In the genomic region with DNA sequence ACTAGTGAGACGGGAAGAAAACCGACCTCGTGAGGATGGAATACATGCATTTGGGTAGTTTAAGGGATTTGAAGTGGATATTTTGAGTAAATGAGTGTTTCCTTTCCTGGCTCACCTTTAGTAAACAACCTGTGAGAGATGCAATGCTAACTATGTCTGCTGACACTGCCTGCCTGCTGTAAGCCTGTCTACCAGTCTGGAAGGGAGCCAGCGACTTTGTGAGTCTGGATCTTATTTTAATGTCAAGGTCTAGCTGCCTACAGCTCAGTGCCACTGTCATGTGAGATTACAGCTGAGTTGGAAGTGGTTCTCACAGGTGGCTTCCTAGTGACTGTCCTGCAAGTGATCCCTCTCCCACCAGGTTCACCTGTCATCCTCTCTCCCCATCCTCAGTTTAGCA, we compare ENCODE assay signal across 25 mouse cellular contexts. TPM values are rescaled to one million over a fixed set of nuclear protein-coding genes. Genes with fewer than 3 reads are reported as not detected.
A peak's percentile ranks its signal among the peaks of the same experiment; 100 is the strongest.
DNase-seq lines count a peak whose midpoint lies in the region; ATAC-seq lines count a peak whose summit lies in the region.
"Had no signal": no experiment of that assay in that cellular context is flagged by ENCODE, and none has a peak within 500 bp of the region (broad histone marks: within the 10 kb centered on the region; RNA-seq: fewer than 3 reads in every experiment).

No protein-coding gene starts in this region.

- H3K4me3 ChIP-seq in embryonic facial prominence, embryonic 14.5 days (ENCODE audit: low read depth, low read length): no peak overlapping the region
- H3K4me3 ChIP-seq in embryonic facial prominence, embryonic 10.5 days: no peak overlapping the region
- H3K4me3 ChIP-seq: embryonic facial prominence, embryonic 13.5 days; forebrain, embryonic 10.5 days; forebrain, embryonic 13.5 days; heart, adult 2 months; heart, embryonic 10.5 days had no signal

- peaks cover 18% of the 10 kb centered on the region for H3K4me1 ChIP-seq in embryonic facial prominence, embryonic 14.5 days (ENCODE audit: control insufficient read depth, insufficient read depth, low read length)
- no peaks in the 10 kb centered on the region; the same call in 1 of the 2 replicates for H3K4me1 ChIP-seq in embryonic facial prominence, embryonic 10.5 days

- no peak overlapping the region for H3K27ac ChIP-seq in embryonic facial prominence, embryonic 14.5 days (replicated peaks; ENCODE audit: low read depth, low read length)
- no peak overlapping the region for H3K27ac ChIP-seq in embryonic facial prominence, embryonic 10.5 days (replicated peaks)
- H3K27ac ChIP-seq: forebrain, embryonic 10.5 days; forebrain, embryonic 13.5 days; heart, adult 2 months; heart, embryonic 10.5 days; hindbrain, embryonic 14.5 days; hindbrain, postnatal 0 days had no signal

- H3K27me3 ChIP-seq in embryonic facial prominence, embryonic 14.5 days (replicated peaks; ENCODE audit: control insufficient read depth, insufficient read depth, low read length): no peaks in the 10 kb centered on the region; the same call in 1 of the 2 replicates
- no peaks in the 10 kb centered on the region for H3K27me3 ChIP-seq in embryonic facial prominence, embryonic 10.5 days (replicated peaks; ENCODE audit: low read depth, poor library complexity, severe bottlenecking)
- H3K27me3 ChIP-seq: embryonic facial prominence, embryonic 13.5 days; forebrain, embryonic 13.5 days had no signal

- ATAC-seq in embryonic facial prominence, embryonic 14.5 days (ENCODE audit: low read depth): no peak
- no peak for ATAC-seq in frontal cortex, adult (ENCODE audit: low TSS enrichment)
- ATAC-seq: activated CD4-positive, CD25-positive, alpha-beta regulatory T cell, adult 4 months; forebrain, embryonic 13.5 days; forebrain, embryonic 16.5 days; hindbrain, postnatal 0 days; inflammation-experienced regulatory T-cells, adult 6 months; intestine, embryonic 16.5 days had no signal

- H3K36me3 ChIP-seq in embryonic facial prominence, embryonic 14.5 days (ENCODE audit: control insufficient read depth, insufficient read depth, low read length): no peaks in the 10 kb centered on the region
- H3K36me3 ChIP-seq in embryonic facial prominence, embryonic 10.5 days (replicated peaks): no peaks in the 10 kb centered on the region
- H3K36me3 ChIP-seq: embryonic facial prominence, embryonic 13.5 days; forebrain, embryonic 10.5 days; heart, embryonic 10.5 days had no signal

- DNase-seq in embryonic facial prominence, embryonic 14.5 days (ENCODE audit: low spot score): peak; percentile 61
- DNase-seq in embryonic facial prominence, embryonic 10.5 days (ENCODE audit: low spot score): no peak
- DNase-seq in adrenal gland, adult (ENCODE audit: inconsistent age in 2 of 2, low spot score in 1 of 2): peak; percentile 81 to 92
- peak; percentile 75 for DNase-seq in adrenal gland, adult 8-10 months
- peak; percentile 70 for DNase-seq in adrenal gland, postnatal 25 days
- DNase-seq in thymus, postnatal 36 days: no peak
- no peak for DNase-seq in left cerebral cortex, adult 8-10 months (ENCODE audit: low spot score in 2 of 2)
- DNase-seq: cerebellum, adult 11 months; cerebellum, adult 2 months; cerebellum, adult 9-11 months; cerebellum, postnatal 25 days; gastrocnemius, postnatal 25 days; heart, adult 2 months; kidney, adult 18-20 months had no signal

- WGBS in embryonic facial prominence, embryonic 14.5 days: 83% methylated on average over 4 of the region's 4 CpGs
- WGBS in embryonic facial prominence, embryonic 10.5 days: 86% methylated on average over 4 of the region's 4 CpGs

- H3K9me3 ChIP-seq in embryonic facial prominence, embryonic 14.5 days (ENCODE audit: control insufficient read depth, low read length): no peaks in the 10 kb centered on the region
- H3K9me3 ChIP-seq in embryonic facial prominence, embryonic 10.5 days: no peaks in the 10 kb centered on the region
- H3K9me3 ChIP-seq: embryonic facial prominence, embryonic 13.5 days; forebrain, embryonic 10.5 days; forebrain, embryonic 13.5 days; heart, embryonic 10.5 days had no signal

- no peak overlapping the region for H3K4me2 ChIP-seq in embryonic facial prominence, embryonic 14.5 days (ENCODE audit: low read depth, low read length)
- H3K4me2 ChIP-seq: embryonic facial prominence, embryonic 13.5 days; forebrain, embryonic 13.5 days; hindbrain, embryonic 14.5 days had no signal

- no peak overlapping the region for H3K9ac ChIP-seq in embryonic facial prominence, embryonic 14.5 days (ENCODE audit: low read depth, low read length)
- H3K9ac ChIP-seq: embryonic facial prominence, embryonic 13.5 days; forebrain, embryonic 13.5 days; hindbrain, embryonic 14.5 days had no signal

RNA-seq across cellular contexts. Expression of gene Knop1, which starts 48.5 kb away (rescaled TPM):
- 74.2 and 83.4 TPM in 2 replicates for polyA plus RNA-seq in embryonic facial prominence, embryonic 14.5 days (2014; fragmentation: Nextera tagmentation; extraction: Ambion mirVana)
- 161 and 162 TPM in 2 replicates for polyA plus RNA-seq in embryonic facial prominence, embryonic 10.5 days (2016; fragmentation: Nextera tagmentation; extraction: Ambion mirVana)
- 10 to 100 TPM; 37.9 to 71.5 (median 56.6) TPM for total RNA-seq in adrenal gland, adult 8-10 months (2022)
- 63.8 and 70.1 TPM in 2 replicates for total RNA-seq in adrenal gland, postnatal 25 days (2021)
- 10 to 100 TPM; 16.7 to 29.3 (median 22.5) TPM for total RNA-seq in left cerebral cortex, adult 8-10 months (2022)

RNA-seq across cellular contexts. Expression of gene Iqck, which starts 49.0 kb away (rescaled TPM):
- 3.2 and 4.5 TPM in 2 replicates for polyA plus RNA-seq in embryonic facial prominence, embryonic 14.5 days (2014; fragmentation: Nextera tagmentation; extraction: Ambion mirVana)
- 2.7 and 3.1 TPM in 2 replicates for polyA plus RNA-seq in embryonic facial prominence, embryonic 10.5 days (2016; fragmentation: Nextera tagmentation; extraction: Ambion mirVana)
- 10 to 100 TPM; 13.0 to 35.4 (median 24.5) TPM for total RNA-seq in adrenal gland, adult 8-10 months (2022)
- total RNA-seq in adrenal gland, postnatal 25 days (2021): 18.9 and 21.2 TPM in 2 replicates
- 1 to 10 TPM; 3.9 to 4.7 (median 4.4) TPM for total RNA-seq in left cerebral cortex, adult 8-10 months (2022)

Comparison
In these comparisons a context has a peak if more than half of its experiments do, and no peak if none do; other contexts are left out.
1. DNase-seq: peak in embryonic facial prominence, embryonic 14.5 days (single experiment), adrenal gland, adult (2 of 2), adrenal gland, adult 8-10 months (single experiment) and adrenal gland, postnatal 25 days (single experiment); none in embryonic facial prominence, embryonic 10.5 days (single experiment), thymus, postnatal 36 days (0 of 2) and left cerebral cortex, adult 8-10 months (0 of 2).